Mouse (Mus musculus) embryonic fibroblast, embryonic 13.5 days (primary cell): ENCODE measurements at regions not wholly inside any gene's neighbourhood (a gene's known extent, or its start where the extent isn't known, plus 50 kb on each side); places are given as distances from the start of the nearest gene placed in this dataset.

Experiments
- CTCF ChIP-seq: IDR thresholded peaks from 2 replicates; pipeline ENCODE4 v1.5.1; 2011; ENCODE audit warnings: mild to moderate bottlenecking, control low read depth, low read length, moderate library complexity, borderline replicate concordance; ENCODE audit not compliant: insufficient read depth
- POLR2A ChIP-seq: IDR thresholded peaks from 2 replicates; pipeline ENCODE4 v1.6.1; 2011; ENCODE audit warnings: low read depth, mild to moderate bottlenecking, control low read depth, low read length, moderate library complexity

- no peak for TF ChIP-seq CTCF
- no peak for TF ChIP-seq POLR2A
These were observed 107.0 kb upstream of the S1pr3 start for GRCm38 (mm10) chr13:51301476-51301875.
